Mouse (Mus musculus): Measurements from ENCODE around the gene Gm10638.

DNA sequence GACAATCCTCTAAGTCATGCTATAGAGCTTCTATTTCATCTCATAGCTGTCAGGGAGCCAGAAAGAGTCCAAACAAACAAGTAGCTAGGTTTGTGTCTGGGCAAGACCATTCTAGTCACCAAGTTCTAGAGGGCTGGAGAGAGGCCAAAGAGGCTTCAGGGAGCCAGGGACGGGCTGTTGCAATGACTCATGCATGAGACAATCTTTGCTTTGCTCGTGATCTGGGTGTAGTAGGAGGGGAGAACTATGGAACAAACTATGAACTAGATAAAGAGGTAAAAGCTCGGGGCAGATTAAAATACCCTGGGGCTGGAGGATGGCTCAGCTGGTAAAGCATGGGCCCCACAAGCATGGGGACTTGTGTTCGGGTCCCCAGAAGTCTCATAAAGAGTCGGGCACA is 23.0 kb downstream of the Gm10638 start:
- TF ChIP-seq BHLHE40 (IDR thresholded peaks at IDR 0.05; ENCODE audit: borderline replicate concordance, low read depth, low read length), result peak; percentile 83
- TF ChIP-seq POLR2A (IDR thresholded peaks at IDR 0.05; ENCODE audit: control insufficient read depth in 1 of 2, insufficient read depth in 1 of 2, low read depth in 1 of 2, low read length in 2 of 2, poor library complexity in 1 of 2), result no peak
- no peak for TF ChIP-seq MXI1 (IDR thresholded peaks at IDR 0.05; ENCODE audit: low read depth, low read length)
- TF ChIP-seq HCFC1 (IDR thresholded peaks at IDR 0.05; ENCODE audit: low read depth, low read length), result no peak
- TF ChIP-seq MYB (IDR thresholded peaks at IDR 0.05; ENCODE audit: low read depth, low read length), result no peak
- no peak for TF ChIP-seq CTCF (IDR thresholded peaks at IDR 0.05 in 2 of 3, conservative IDR thresholded peaks at IDR 0.05 in 1 of 3; ENCODE audit: control insufficient read depth in 1 of 3, insufficient read depth in 1 of 3, low read depth in 2 of 3, low read length in 3 of 3, poor library complexity in 1 of 3, severe bottlenecking in 1 of 3)
- TF ChIP-seq E2F4 (IDR thresholded peaks at IDR 0.05; ENCODE audit: borderline replicate concordance, low read depth, low read length), result no peak
- no peak for TF ChIP-seq POLR2AphosphoS2 (IDR thresholded peaks at IDR 0.05; ENCODE audit: low read length)
- no peak for TF ChIP-seq TCF12 (IDR thresholded peaks at IDR 0.05; ENCODE audit: low read depth, low read length)
